Mouse (Mus musculus) cerebellum, postnatal 10 days (tissue): ENCODE data around the gene Slc4a11.

Experiments
- DNase-seq, 2 experiments: peaks; one replicate each; pipeline ENCODE4 v3.0.0; 2021; ENCODE audit warnings: mixed read lengths in 2 of 2

Gene Slc4a11

GRCm38 (mm10) chr2:130697153-130697810, at the start of gene Slc4a11:
TSS of gene Slc4a11 (minus strand) at chr2:130697519.
- peak; percentile 36 to 55 for DNase-seq

GRCm38 (mm10) chr2:130743576-130743975, 46.3 kb upstream of the Slc4a11 start:
- DNase-seq, result no peak

- DNase-seq, result no peak
These were observed 42.8 kb upstream of the Slc4a11 start for GRCm38 (mm10) chr2:130740096-130740495.

GRCm38 (mm10) chr2:130738019-130738418, 40.7 kb upstream of the Slc4a11 start:
- no peak for DNase-seq

- no peak for DNase-seq
These were observed 38.0 kb upstream of the Slc4a11 start for GRCm38 (mm10) chr2:130735281-130735680.

- no peak for DNase-seq
These were observed 36.1 kb upstream of the Slc4a11 start for GRCm38 (mm10) chr2:130733444-130733843.

GRCm38 (mm10) chr2:130731855-130732254, 34.5 kb upstream of the Slc4a11 start:
- no peak for DNase-seq

- no peak for DNase-seq
These were observed 33.4 kb upstream of the Slc4a11 start for GRCm38 (mm10) chr2:130730746-130731145.

- peak; percentile 41 to 53 for DNase-seq
These were observed 31.7 kb upstream of the Slc4a11 start for GRCm38 (mm10) chr2:130728906-130729585.

GRCm38 (mm10) chr2:130727752-130728151, 30.4 kb upstream of the Slc4a11 start:
- DNase-seq, result no peak

GRCm38 (mm10) chr2:130724369-130724768, 27.1 kb upstream of the Slc4a11 start:
- peak; percentile 72 to 76 for DNase-seq

GRCm38 (mm10) chr2:130717951-130718350, 20.6 kb upstream of the Slc4a11 start:
- DNase-seq, result no peak

GRCm38 (mm10) chr2:130707057-130707456, 9.7 kb upstream of the Slc4a11 start:
- no peak for DNase-seq

GRCm38 (mm10) chr2:130706602-130707001, 9.3 kb upstream of the Slc4a11 start:
- DNase-seq, result no peak

- no peak for DNase-seq
These were observed 7.9 kb upstream of the Slc4a11 start for GRCm38 (mm10) chr2:130705178-130705577.

GRCm38 (mm10) chr2:130704040-130705001, 7.0 kb upstream of the Slc4a11 start:
- peak; percentile 63 to 78 for DNase-seq

GRCm38 (mm10) chr2:130697821-130698266, 525 bp upstream of the Slc4a11 start:
- DNase-seq, result no peak

- peak in 1 of 2 experiments; percentile 30 for DNase-seq
These were observed 593 bp downstream of the Slc4a11 start for GRCm38 (mm10) chr2:130696700-130697152.

GRCm38 (mm10) chr2:130693563-130693962, 3.8 kb downstream of the Slc4a11 start:
- DNase-seq, result no peak

GRCm38 (mm10) chr2:130689011-130689410, 8.3 kb downstream of the Slc4a11 start:
- no peak for DNase-seq

- no peak for DNase-seq
These were observed 11.9 kb downstream of the Slc4a11 start for GRCm38 (mm10) chr2:130685426-130685825.

GRCm38 (mm10) chr2:130681531-130681930, 15.8 kb downstream of the Slc4a11 start:
- no peak for DNase-seq

GRCm38 (mm10) chr2:130679899-130680298, 17.4 kb downstream of the Slc4a11 start:
- DNase-seq, result no peak
